Mouse (Mus musculus): ENCODE results near the gene Fbxl4. TPM values are rescaled to one million over a fixed set of nuclear protein-coding genes. Genes with fewer than 3 reads are reported as not detected.
A peak's percentile ranks its signal among the peaks of the same experiment; 100 is the strongest.
"Not testable (repeated sequence)": the region's sequence is repeated elsewhere in the genome, so short reads cannot be mapped to it uniquely, and the experiment has no call there.

Gene Fbxl4
- total RNA-seq (2021) = 10 to 100 TPM; 12.8 to 13.0 TPM
- long read RNA-seq, experiment 1, transcript Fbxl4-201 (9 exons, 2,546 nt) = major isoform, 10 of 17 reads
- long read RNA-seq, experiment 1, partial matches to known transcripts = 3 of 17 reads
- long read RNA-seq, experiment 1, other reads (novel, unspliced or antisense) = 4 of 17 reads
- long read RNA-seq, experiment 2, transcript Fbxl4-201 (9 exons, 2,546 nt) = major isoform, 31 of 35 reads
- long read RNA-seq, experiment 2, partial matches to known transcripts = 0 of 35 reads
- long read RNA-seq, experiment 2, other reads (novel, unspliced or antisense) = 4 of 35 reads

GRCm38 (mm10) chr4:22357266-22357930, at the start of gene Fbxl4:
Gene Fbxl4 (plus strand): TSS chr4:22357543.
- peak; percentile 92 for DNase-seq

DNA sequence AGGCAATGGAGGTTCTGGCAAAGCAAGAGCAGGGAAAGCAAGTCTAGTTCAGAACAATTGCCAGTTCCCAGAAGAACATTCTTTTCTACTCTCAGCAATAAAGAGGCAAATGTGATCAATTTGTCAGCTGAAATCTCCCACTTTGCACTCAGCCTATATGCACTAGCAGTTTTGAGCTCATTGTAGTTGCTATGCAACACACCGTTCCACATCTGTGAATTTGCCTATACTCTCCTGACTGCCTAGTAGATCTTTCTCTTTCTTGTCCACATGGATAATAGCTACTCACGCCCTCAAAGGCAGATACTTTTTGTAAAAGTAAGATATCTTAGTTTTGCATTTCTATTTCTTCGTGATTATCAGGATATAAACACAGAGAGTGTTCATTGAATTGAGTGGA, 42.8 kb upstream of the Fbxl4 start:
- DNase-seq = no peak

DNA sequence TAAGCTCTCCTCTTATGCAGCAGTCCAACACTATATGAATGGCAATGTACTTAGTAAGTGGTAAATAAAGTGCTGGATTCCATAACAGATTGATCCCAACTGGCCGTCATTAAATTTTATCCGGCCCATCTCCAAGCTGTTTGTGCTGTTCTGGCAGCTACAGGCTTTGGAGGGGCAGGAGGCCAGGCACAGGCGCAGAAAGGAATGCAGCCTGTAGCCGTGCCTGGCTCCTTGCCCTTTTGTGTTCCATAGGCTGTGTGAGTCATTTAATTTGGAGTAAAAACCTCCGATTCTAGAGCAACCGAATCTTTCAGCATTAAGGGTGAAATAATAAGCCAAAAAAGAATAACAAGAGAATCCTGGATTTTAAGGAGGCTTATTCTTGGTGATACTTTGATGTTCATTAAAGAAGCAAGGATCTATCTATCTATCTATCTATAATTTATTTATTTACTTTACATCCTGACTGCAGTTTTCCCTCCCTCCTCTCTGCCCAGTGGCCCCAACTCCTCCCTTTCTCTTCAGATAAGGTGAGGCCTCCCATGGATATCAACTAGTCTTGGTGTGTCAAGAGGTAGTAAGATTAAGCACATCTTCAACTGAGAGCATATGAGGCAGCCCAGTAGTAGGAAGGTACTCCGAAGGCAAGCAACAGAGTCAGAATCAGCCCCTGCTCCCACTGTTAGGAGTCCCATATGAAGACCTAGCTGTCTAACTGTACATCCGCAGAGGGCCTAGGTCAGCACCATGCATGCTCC, 14.3 kb upstream of the Fbxl4 start:
- DNase-seq = no peak

GRCm38 (mm10) chr4:22349086-22349485, 8.3 kb upstream of the Fbxl4 start:
- not testable (repeated sequence) for DNase-seq

DNA sequence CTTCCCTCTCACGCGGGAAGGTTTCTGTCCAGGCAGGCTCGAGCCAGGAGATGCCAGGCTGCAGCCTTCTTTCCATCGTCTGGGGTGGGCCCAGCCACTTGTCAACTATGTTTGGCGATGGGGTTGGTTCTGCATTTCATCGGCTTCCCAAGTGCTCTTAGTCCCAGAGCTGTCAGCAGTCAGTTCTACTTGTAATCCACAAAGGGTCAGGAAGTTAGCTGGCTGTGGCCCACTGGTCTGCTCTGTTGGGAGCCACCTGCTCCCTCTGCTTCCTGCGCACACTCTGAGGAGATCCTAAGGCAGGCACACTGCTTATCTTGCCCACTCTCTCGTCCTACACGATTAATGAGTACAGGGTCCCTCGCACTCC, 573 bp downstream of the Fbxl4 start:
- no peak for DNase-seq

GRCm38 (mm10) chr4:22358487-22358886, 1.1 kb downstream of the Fbxl4 start:
- DNase-seq = no peak

- no peak for DNase-seq
Measured at GRCm38 (mm10) chr4:22367368-22367767, 10.0 kb downstream of the Fbxl4 start.

- DNase-seq = no peak
Measured at GRCm38 (mm10) chr4:22378516-22378915, 21.2 kb downstream of the Fbxl4 start.

DNA sequence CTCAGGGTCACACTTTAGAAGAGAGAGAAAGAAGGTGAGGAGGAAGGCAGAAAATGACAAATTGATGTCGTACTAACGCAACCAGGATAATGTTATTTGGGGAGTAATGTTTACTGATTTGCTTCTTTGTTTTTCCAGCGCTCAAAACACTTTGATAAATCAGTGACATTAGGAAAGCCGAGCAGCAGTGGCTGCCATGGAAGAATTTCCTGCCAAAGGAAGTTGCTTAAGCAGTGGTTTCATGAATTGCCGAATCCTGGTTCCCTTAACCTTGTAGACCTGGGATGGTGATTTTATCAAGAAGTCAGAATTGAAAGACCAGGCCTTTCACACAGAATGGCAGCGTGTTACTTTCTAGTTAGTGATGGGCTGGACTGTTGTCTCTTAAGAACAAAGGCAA, 23.3 kb downstream of the Fbxl4 start:
- DNase-seq = no peak

GRCm38 (mm10) chr4:22383528-22384265, 26.4 kb downstream of the Fbxl4 start:
- DNase-seq = no peak

GRCm38 (mm10) chr4:22390045-22390444, 32.7 kb downstream of the Fbxl4 start:
- DNase-seq = no peak

DNA sequence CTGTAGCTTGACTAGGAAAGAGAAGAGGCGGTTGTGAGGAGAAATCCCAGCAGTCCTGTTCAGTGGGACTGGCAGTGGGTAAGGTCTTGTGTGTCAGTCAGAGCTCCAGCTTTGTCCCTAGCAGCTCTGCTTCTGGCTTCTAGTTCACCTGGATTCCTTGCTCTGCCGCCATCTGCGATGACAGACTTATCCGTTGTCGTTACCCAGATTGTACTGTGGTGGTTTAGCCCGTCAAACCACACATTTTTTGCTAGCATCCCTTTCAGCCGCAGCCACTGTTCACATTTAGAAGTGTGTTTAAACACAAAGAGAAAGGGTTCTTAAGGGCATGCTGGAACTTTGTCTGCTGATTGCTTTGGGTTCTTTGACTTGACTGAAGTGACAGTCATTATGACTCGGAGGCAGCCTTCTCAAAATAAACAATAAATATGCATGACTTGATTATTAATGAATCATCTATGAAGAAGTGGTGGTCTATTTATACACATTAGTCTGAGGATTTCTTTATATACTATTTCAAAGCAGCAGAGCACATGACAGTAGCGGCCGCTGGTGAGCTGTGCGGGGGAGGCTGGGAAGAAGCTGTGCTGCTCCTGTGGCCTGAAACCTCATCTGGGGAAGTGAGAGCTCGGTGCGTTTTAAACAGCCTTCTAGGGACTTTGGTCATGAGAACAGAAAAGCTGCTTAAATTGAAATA, 35.6 kb downstream of the Fbxl4 start:
- DNase-seq = no peak

GRCm38 (mm10) chr4:22395404-22395803, 38.1 kb downstream of the Fbxl4 start:
- DNase-seq = no peak

GRCm38 (mm10) chr4:22396484-22397000, 39.2 kb downstream of the Fbxl4 start:
- no peak for DNase-seq

DNA sequence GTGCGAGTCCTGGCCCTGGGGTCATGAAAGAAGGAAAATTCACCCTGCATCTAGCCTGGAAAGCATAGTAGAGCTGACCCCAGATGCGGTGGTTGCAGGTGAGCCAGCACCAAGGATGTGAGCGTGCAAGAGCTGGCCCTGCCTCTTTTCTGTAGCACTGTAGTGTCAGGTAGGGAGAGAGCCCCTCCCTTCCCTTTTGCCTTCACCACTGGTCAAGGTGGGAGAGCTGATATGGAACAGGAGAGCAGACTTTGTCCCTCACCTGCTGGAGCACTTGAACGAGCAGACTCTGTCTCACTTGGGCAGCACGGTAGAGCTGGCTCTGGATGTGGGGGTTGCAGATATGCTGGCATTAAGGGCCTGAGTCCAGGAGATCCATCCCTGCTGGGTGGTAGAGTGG, 39.7 kb downstream of the Fbxl4 start:
- DNase-seq = no peak

DNA sequence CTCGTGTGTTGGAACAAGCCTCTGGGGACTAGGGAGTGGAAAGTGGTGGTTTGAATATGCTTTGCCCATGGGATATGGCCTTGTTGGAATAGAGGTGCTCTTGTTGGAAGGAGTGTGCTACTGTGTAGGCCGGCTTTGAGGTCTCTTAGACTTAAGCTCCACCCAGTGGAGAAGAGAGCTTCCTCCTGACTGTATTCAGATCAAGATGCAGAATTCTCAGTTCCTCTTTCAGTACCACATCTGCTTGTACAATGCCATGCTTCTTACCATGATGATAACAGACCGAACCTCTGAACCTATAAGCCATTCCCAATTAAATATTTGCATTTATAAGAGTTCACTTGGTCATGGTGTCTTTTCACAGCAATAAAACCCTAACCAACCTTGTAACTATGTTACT, 44.7 kb downstream of the Fbxl4 start:
- DNase-seq = no peak

DNA sequence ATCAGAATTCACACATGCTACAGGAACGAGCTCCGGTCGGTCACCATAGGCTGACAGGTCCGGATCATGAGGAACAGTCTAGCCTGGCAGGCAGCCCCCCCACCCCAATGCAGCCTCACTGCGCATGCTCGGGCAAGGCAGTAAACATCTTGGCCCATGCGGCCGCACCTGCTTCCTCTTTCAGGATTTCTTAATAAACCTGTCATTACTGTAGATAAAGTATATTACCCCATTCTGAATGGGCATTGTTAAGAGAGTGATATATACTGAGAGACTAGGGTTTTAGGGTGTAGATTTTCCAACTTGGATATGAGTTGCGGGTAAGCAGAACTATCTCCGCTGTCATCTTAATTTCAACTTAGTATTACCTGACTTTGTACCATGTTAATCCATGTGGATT, 45.6 kb downstream of the Fbxl4 start:
- DNase-seq = no peak

DNA sequence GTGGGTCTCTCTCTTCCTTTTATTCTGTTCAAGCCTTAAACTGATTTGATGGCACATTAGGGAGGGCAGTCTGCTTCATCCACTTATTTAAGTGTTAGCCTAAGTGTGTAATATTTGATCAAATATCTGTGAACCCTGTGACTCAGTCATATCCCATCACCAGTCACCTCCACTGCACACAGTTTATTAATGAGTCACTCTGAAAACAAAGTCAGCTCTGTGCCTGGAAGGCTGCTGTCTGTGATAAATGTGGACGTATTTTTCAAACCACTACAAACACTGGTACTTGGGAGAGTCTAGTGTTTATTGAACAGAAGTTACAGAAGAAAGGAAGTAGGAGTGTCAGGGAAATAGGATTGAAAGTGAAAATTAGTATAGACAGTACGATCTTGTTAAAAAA, 63.3 kb downstream of the Fbxl4 start:
- DNase-seq = no peak

- DNase-seq = no peak
Measured at GRCm38 (mm10) chr4:22422400-22422799, 65.1 kb downstream of the Fbxl4 start.

GRCm38 (mm10) chr4:22428150-22428549, 70.8 kb downstream of the Fbxl4 start:
- no peak for DNase-seq

GRCm38 (mm10) chr4:22469575-22469974, 112.2 kb downstream of the Fbxl4 start:
- DNase-seq = no peak
